Mouse (Mus musculus) left cerebral cortex, adult 8-10 months (tissue): ENCODE measurements around the gene Olfr1000. TPM values are rescaled to one million over a fixed set of nuclear protein-coding genes. Genes with fewer than 3 reads are reported as not detected.
"Not testable (repeated sequence)": the region's sequence is repeated elsewhere in the genome, so short reads cannot be mapped to it uniquely, and the experiment has no call there.

Source experiments
- DNase-seq, 2 experiments: peaks; one replicate each; pipeline ENCODE4 v3.0.0; 2022; ENCODE audit warnings: low spot score in 2 of 2
- total RNA-seq, 4 experiments: library from RNA; stranded (reverse); gene quantifications; 2 replicates each; pipeline ENCODE4 v1.2.4; 2022

Olfr1000 gene
- total RNA-seq = not detected

DNA sequence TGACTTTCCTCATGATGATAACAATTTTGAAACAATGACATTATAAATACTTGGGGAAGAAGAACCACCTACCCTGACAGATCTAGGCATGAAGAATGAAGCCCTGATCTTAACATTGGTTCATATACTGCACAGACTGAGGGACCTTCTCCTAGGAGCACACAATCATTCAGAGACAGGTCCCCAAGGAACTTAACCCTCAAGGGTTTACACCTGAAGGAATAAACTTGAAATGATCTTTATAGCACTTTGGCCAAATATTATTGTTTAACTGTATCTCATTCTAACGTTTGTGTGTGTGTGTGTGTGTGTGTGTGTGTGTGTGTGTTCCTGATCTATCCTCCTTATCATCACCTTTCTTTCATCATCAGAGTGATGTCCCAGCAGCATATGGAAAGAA lies at the start of gene Olfr1000:
Gene Olfr1000, minus strand, starts transcription at position 101 of the 400 bp plus-strand sequence.
- no peak for DNase-seq

DNA sequence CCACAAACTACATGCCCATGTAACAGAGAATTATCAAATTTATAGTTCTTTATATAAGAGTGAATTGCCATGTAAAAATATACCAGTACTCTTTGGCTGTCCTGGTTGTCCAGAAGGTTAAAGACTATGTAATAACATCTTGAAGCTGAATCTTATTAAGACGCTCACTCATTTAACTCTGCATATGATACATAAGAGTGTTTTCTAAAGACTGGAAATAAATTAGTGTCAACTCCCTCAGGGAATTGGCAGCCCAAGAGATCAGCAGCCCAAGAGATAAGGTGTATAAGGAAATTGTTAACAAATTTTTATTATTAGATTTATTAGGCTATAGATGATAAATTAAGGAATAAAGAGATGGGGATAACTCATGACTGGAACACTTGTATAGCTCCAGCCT lies 38.9 kb upstream of the Olfr1000 start, which contains the start of gene Olfr1002:
Gene Olfr1002, minus strand, starts transcription at position 101 of the 400 bp plus-strand sequence.
- no peak for DNase-seq

DNA sequence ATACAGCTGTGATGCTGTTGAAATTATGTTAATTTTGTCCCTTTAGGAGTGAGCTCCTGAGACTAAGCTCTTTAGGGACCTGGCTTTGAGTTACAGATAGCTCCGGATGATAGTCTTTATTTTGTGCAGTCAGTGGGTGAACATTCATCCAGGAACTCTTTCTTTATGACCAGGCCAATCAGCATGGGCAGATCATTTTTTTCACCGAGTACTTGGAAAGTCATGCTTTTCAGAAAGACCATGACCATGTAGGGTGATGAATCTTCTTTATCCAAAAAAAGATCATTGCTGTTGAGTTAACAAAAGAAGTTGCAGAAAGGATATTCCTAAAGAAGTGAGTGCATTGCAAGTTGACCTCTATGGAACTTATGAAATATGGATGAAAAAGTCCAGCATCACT lies 23.1 kb downstream of the Olfr1000 start, which contains the start of gene Olfr998:
Gene Olfr998, plus strand, starts transcription at position 301 of the 400 bp plus-strand sequence.
- not testable (repeated sequence) for DNase-seq

DNA sequence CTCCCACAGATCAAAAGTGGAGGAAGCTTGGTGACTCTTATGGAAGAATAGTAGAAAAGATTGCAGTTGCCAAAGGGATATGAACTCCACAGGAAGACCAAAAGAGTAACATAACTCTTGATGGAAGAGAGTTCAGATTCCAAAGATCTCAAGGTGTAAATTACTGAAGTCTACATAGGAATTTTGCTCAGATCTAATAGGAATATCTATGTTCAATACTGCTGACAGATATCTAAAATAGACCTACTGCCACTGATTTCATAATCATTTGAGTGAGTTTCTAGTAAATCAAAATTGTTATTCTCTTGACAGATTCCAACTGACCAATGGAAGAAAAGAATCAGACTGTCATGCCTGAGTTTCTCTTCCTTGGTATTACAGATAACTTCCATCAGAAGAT lies 32.8 kb downstream of the Olfr1000 start, which contains the start of gene Olfr996:
Gene Olfr996, plus strand, starts transcription at position 301 of the 400 bp plus-strand sequence.
- DNase-seq = no peak

DNA sequence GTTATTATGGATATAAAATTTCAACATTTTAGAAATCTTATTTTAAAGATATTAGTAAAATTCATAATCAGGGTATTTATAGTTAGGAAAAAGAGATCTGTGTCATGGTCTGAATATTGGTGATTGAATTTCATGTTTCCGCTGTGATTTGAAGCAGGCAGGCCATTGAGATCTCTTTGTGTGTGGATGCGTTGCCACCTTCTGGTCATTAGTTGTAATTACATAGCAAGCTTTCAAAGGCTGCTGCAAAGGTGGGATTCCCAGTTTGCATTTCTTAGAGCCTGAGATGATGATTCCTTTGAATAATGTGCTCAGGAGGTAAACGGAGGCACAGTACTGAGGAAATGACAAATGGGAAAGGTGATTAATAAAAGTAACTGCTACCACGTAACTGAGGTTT lies 50.5 kb downstream of the Olfr1000 start:
- DNase-seq = peak in 1 of 2 experiments; percentile 7

DNA sequence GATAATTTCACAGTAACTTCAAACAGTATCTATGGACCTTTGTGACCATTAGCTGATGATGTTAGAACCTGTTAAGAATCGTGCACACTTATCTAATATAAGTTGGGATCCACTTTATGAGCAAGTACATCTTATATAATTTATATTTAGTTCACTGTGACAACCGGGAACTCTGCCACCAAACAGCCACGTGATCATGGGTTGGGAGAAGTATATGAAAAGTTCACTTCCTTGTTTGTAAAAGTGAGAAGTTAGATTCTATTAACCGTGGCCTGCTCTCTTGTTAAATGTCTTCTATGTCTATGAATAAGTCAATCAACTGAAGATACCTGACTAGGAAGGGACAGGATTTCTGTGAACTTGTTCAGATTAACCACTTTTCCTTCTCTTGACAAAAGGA lies 51.5 kb downstream of the Olfr1000 start:
- no peak for DNase-seq

Other genes with a start within 250 kb of the Olfr1000 start
- gene Olfr988, start 248.7 kb downstream of the Olfr1000 start, total RNA-seq = not detected
- not detected for gene Olfr992, start 202.4 kb downstream of the Olfr1000 start, total RNA-seq
- gene Olfr993, start 197.0 kb downstream of the Olfr1000 start, total RNA-seq = not detected
- gene Olfr994, start 175.5 kb downstream of the Olfr1000 start, total RNA-seq = not detected
- not detected for gene Olfr995, start 168.3 kb downstream of the Olfr1000 start, total RNA-seq
- under 1 TPM in 3 of 4 experiments, not detected in 1; 0.15 to 0.27 (median 0.16) TPM for gene 4833423E24Rik, start 92.9 kb downstream of the Olfr1000 start, total RNA-seq
- not detected for gene Olfr996, start 32.7 kb downstream of the Olfr1000 start, total RNA-seq
- gene Olfr998, start 23.0 kb downstream of the Olfr1000 start, total RNA-seq = not detected
- gene Olfr1002, start 38.8 kb upstream of the Olfr1000 start, total RNA-seq = not detected
- gene Olfr154, start 52.6 kb upstream of the Olfr1000 start, total RNA-seq = not detected
- not detected for gene Olfr1006, start 66.9 kb upstream of the Olfr1000 start, total RNA-seq
- not detected for gene Olfr1008, start 77.5 kb upstream of the Olfr1000 start, total RNA-seq
- not detected for gene Olfr1009, start 103.5 kb upstream of the Olfr1000 start, total RNA-seq
- gene Olfr1012, start 150.9 kb upstream of the Olfr1000 start, total RNA-seq = not detected
- not detected for gene Olfr1013, start 155.2 kb upstream of the Olfr1000 start, total RNA-seq
- gene Olfr1014, start 160.8 kb upstream of the Olfr1000 start, total RNA-seq = not detected
- not detected for gene Olfr1015, start 170.1 kb upstream of the Olfr1000 start, total RNA-seq
- not detected for gene Olfr1016, start 190.6 kb upstream of the Olfr1000 start, total RNA-seq
- not detected for gene Olfr1018, start 206.6 kb upstream of the Olfr1000 start, total RNA-seq
- not detected for gene Olfr1019, start 233.6 kb upstream of the Olfr1000 start, total RNA-seq
- not detected for gene Olfr1020, start 235.1 kb upstream of the Olfr1000 start, total RNA-seq